Mouse (Mus musculus): ENCODE results near the gene Dcaf4. TPM values are rescaled to one million over a fixed set of nuclear protein-coding genes. Genes with fewer than 3 reads are reported as not detected.

Dcaf4 gene
- polyA plus RNA-seq, 1 experiment from 2014 or later: 21.3 TPM

- H3K4me2 ChIP-seq: no peak overlapping the region
- H3K27me3 ChIP-seq (ENCODE audit: control insufficient read depth, insufficient read depth, low read length): no peaks in the 10 kb centered on the region
- no peak overlapping the region for H3K9ac ChIP-seq (ENCODE audit: low read length)
- no peak for DNase-seq (ENCODE audit: low spot score, missing footprints)
- no peak for ATAC-seq (ENCODE audit: low FRiP score)
- no peak overlapping the region for H3K27ac ChIP-seq (ENCODE audit: low read depth, low read length)
- 86% methylated on average over 5 of the region's 5 CpGs for whole genome bisulfite sequencing
- H3K4me3 ChIP-seq (ENCODE audit: low read depth, low read length): no peak overlapping the region
- no peaks in the 10 kb centered on the region for H3K4me1 ChIP-seq (ENCODE audit: control insufficient read depth, insufficient read depth, low read length)
- H3K36me3 ChIP-seq (ENCODE audit: control insufficient read depth, insufficient read depth, low read length): no peaks in the 10 kb centered on the region
- H3K9me3 ChIP-seq (ENCODE audit: control insufficient read depth, low read length): no peaks in the 10 kb centered on the region
Measured at GRCm38 (mm10) chr12:83510586-83510985, 9.7 kb upstream of the Dcaf4 start.

GRCm38 (mm10) chr12:83512783-83513182, 7.5 kb upstream of the Dcaf4 start:
- no peak overlapping the region for H3K4me2 ChIP-seq
- H3K4me1 ChIP-seq (ENCODE audit: control insufficient read depth, insufficient read depth, low read length): no peaks in the 10 kb centered on the region
- H3K9me3 ChIP-seq (ENCODE audit: control insufficient read depth, low read length): no peaks in the 10 kb centered on the region
- no peak for DNase-seq (ENCODE audit: low spot score, missing footprints)
- no peaks in the 10 kb centered on the region for H3K27me3 ChIP-seq (ENCODE audit: control insufficient read depth, insufficient read depth, low read length)
- WGBS: 52% methylated on average over 4 of the region's 4 CpGs
- no peak overlapping the region for H3K27ac ChIP-seq (ENCODE audit: low read depth, low read length)
- H3K4me3 ChIP-seq (ENCODE audit: low read depth, low read length): no peak overlapping the region
- H3K9ac ChIP-seq (ENCODE audit: low read length): no peak overlapping the region
- H3K36me3 ChIP-seq (ENCODE audit: control insufficient read depth, insufficient read depth, low read length): no peaks in the 10 kb centered on the region
- no peak for ATAC-seq (ENCODE audit: low FRiP score)

- 40% methylated on average over 5 of the region's 5 CpGs for WGBS
- DNase-seq (ENCODE audit: low spot score, missing footprints) (no peak), ATAC-seq (ENCODE audit: low FRiP score) (no peak)
- Histone ChIP-seq H3K36me3 (ENCODE audit: control insufficient read depth, insufficient read depth, low read length) (no peaks in the 10 kb centered on the region), H3K4me2 (no peak overlapping the region), H3K27ac (ENCODE audit: low read depth, low read length) (no peak overlapping the region), H3K9me3 (ENCODE audit: control insufficient read depth, low read length) (no peaks in the 10 kb centered on the region), H3K9ac (ENCODE audit: low read length) (no peak overlapping the region), H3K4me1 (ENCODE audit: control insufficient read depth, insufficient read depth, low read length) (no peaks in the 10 kb centered on the region), H3K27me3 (ENCODE audit: control insufficient read depth, insufficient read depth, low read length) (no peaks in the 10 kb centered on the region), H3K4me3 (ENCODE audit: low read depth, low read length) (no peak overlapping the region)
Measured at GRCm38 (mm10) chr12:83513185-83513584, 7.1 kb upstream of the Dcaf4 start.

- no peaks in the 10 kb centered on the region for H3K27me3 ChIP-seq (ENCODE audit: control insufficient read depth, insufficient read depth, low read length)
- H3K9ac ChIP-seq (ENCODE audit: low read length): no peak overlapping the region
- 84% methylated on average over 4 of the region's 4 CpGs for WGBS
- DNase-seq (ENCODE audit: low spot score, missing footprints): no peak
- no peak overlapping the region for H3K27ac ChIP-seq (ENCODE audit: low read depth, low read length)
- no peak overlapping the region for H3K4me3 ChIP-seq (ENCODE audit: low read depth, low read length)
- no peak overlapping the region for H3K4me2 ChIP-seq
- no peaks in the 10 kb centered on the region for H3K36me3 ChIP-seq (ENCODE audit: control insufficient read depth, insufficient read depth, low read length)
- no peaks in the 10 kb centered on the region for H3K9me3 ChIP-seq (ENCODE audit: control insufficient read depth, low read length)
- ATAC-seq (ENCODE audit: low FRiP score): no peak
- no peaks in the 10 kb centered on the region for H3K4me1 ChIP-seq (ENCODE audit: control insufficient read depth, insufficient read depth, low read length)
Measured at GRCm38 (mm10) chr12:83514216-83514615, 6.0 kb upstream of the Dcaf4 start.

- H3K9me3 ChIP-seq (ENCODE audit: control insufficient read depth, low read length): no peaks in the 10 kb centered on the region
- no peaks in the 10 kb centered on the region for H3K27me3 ChIP-seq (ENCODE audit: control insufficient read depth, insufficient read depth, low read length)
- no peak overlapping the region for H3K4me2 ChIP-seq
- WGBS: 84% methylated on average over 3 of the region's 3 CpGs
- peaks cover 4% of the 10 kb centered on the region; the same call in 1 of the 2 replicates for H3K4me1 ChIP-seq (ENCODE audit: control insufficient read depth, insufficient read depth, low read length)
- H3K4me3 ChIP-seq (ENCODE audit: low read depth, low read length): no peak overlapping the region
- DNase-seq (ENCODE audit: low spot score, missing footprints) (no peak), ATAC-seq (ENCODE audit: low FRiP score) (no peak)
- no peak overlapping the region for H3K9ac ChIP-seq (ENCODE audit: low read length)
- no peak overlapping the region for H3K27ac ChIP-seq (ENCODE audit: low read depth, low read length)
- H3K36me3 ChIP-seq (ENCODE audit: control insufficient read depth, insufficient read depth, low read length): no peaks in the 10 kb centered on the region
Measured at GRCm38 (mm10) chr12:83517580-83517979, 2.7 kb upstream of the Dcaf4 start.

- Histone ChIP-seq H3K9ac (ENCODE audit: low read length) (peak overlapping the region; percentile 68; the same call in 1 of the 2 replicates), H3K27ac (ENCODE audit: low read depth, low read length) (no peak overlapping the region), H3K27me3 (ENCODE audit: control insufficient read depth, insufficient read depth, low read length) (no peaks in the 10 kb centered on the region), H3K4me1 (ENCODE audit: control insufficient read depth, insufficient read depth, low read length) (peaks cover 4% of the 10 kb centered on the region; the same call in 1 of the 2 replicates), H3K36me3 (ENCODE audit: control insufficient read depth, insufficient read depth, low read length) (no peaks in the 10 kb centered on the region), H3K4me3 (ENCODE audit: low read depth, low read length) (peak overlapping the region; percentile 70), H3K9me3 (ENCODE audit: control insufficient read depth, low read length) (no peaks in the 10 kb centered on the region), H3K4me2 (peak overlapping the region; percentile 54)
- ATAC-seq (ENCODE audit: low FRiP score) (no peak), DNase-seq (ENCODE audit: low spot score, missing footprints) (peak; percentile 86)
- WGBS: 50% methylated on average over 8 of the region's 8 CpGs
Measured at GRCm38 (mm10) chr12:83521083-83521482, 817 bp downstream of the Dcaf4 start.

- Histone ChIP-seq H3K4me2 (no peak overlapping the region), H3K27ac (ENCODE audit: low read depth, low read length) (no peak overlapping the region), H3K27me3 (ENCODE audit: control insufficient read depth, insufficient read depth, low read length) (no peaks in the 10 kb centered on the region), H3K9ac (ENCODE audit: low read length) (no peak overlapping the region), H3K4me3 (ENCODE audit: low read depth, low read length) (no peak overlapping the region), H3K9me3 (ENCODE audit: control insufficient read depth, low read length) (no peaks in the 10 kb centered on the region), H3K36me3 (ENCODE audit: control insufficient read depth, insufficient read depth, low read length) (no peaks in the 10 kb centered on the region), H3K4me1 (ENCODE audit: control insufficient read depth, insufficient read depth, low read length) (peaks cover 4% of the 10 kb centered on the region; the same call in 1 of the 2 replicates)
- 90% methylated on average over 6 of the region's 6 CpGs for WGBS
- no peak for ATAC-seq (ENCODE audit: low FRiP score)
- no peak for DNase-seq (ENCODE audit: low spot score, missing footprints)
Measured at GRCm38 (mm10) chr12:83523056-83523455, 2.8 kb downstream of the Dcaf4 start.

GRCm38 (mm10) chr12:83523892-83524291, 3.6 kb downstream of the Dcaf4 start:
- Histone ChIP-seq H3K4me1 (ENCODE audit: control insufficient read depth, insufficient read depth, low read length) (peaks cover 4% of the 10 kb centered on the region; the same call in 1 of the 2 replicates), H3K4me2 (no peak overlapping the region), H3K4me3 (ENCODE audit: low read depth, low read length) (no peak overlapping the region), H3K9ac (ENCODE audit: low read length) (no peak overlapping the region), H3K36me3 (ENCODE audit: control insufficient read depth, insufficient read depth, low read length) (no peaks in the 10 kb centered on the region), H3K27me3 (ENCODE audit: control insufficient read depth, insufficient read depth, low read length) (no peaks in the 10 kb centered on the region), H3K27ac (ENCODE audit: low read depth, low read length) (no peak overlapping the region), H3K9me3 (ENCODE audit: control insufficient read depth, low read length) (no peaks in the 10 kb centered on the region)
- DNase-seq (ENCODE audit: low spot score, missing footprints) (no peak), ATAC-seq (ENCODE audit: low FRiP score) (no peak)
- 92% methylated on average over 4 of the region's 4 CpGs for WGBS

GRCm38 (mm10) chr12:83524329-83524728, 4.1 kb downstream of the Dcaf4 start:
- WGBS: 80% methylated on average over 5 of the region's 5 CpGs
- DNase-seq (ENCODE audit: low spot score, missing footprints): no peak
- H3K27ac ChIP-seq (ENCODE audit: low read depth, low read length): no peak overlapping the region
- no peak overlapping the region for H3K9ac ChIP-seq (ENCODE audit: low read length)
- H3K9me3 ChIP-seq (ENCODE audit: control insufficient read depth, low read length): no peaks in the 10 kb centered on the region
- no peaks in the 10 kb centered on the region for H3K27me3 ChIP-seq (ENCODE audit: control insufficient read depth, insufficient read depth, low read length)
- H3K36me3 ChIP-seq (ENCODE audit: control insufficient read depth, insufficient read depth, low read length): no peaks in the 10 kb centered on the region
- peaks cover 4% of the 10 kb centered on the region; the same call in 1 of the 2 replicates for H3K4me1 ChIP-seq (ENCODE audit: control insufficient read depth, insufficient read depth, low read length)
- H3K4me2 ChIP-seq: no peak overlapping the region
- no peak for ATAC-seq (ENCODE audit: low FRiP score)
- no peak overlapping the region for H3K4me3 ChIP-seq (ENCODE audit: low read depth, low read length)
